Mouse (Mus musculus): ENCODE results near the gene Eif3g.

DNA sequence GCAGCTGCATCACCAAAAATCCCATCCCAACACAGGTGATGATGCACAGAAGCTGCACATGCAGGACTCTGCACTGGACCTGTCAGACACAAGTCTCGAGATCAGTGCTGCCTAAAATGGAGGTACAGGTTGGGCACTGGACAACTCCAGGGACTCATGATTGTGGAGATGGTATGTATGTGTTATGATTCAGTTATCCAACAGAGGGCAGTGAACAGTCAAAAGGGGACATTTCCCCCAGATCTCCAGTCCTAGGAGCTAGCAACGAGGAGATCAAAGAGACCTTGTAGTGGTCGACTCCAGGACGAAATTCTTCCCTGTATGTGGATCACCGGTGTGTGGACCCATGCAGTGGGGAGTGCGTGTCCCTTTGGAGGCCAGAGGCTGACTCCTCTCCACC, 38.5 kb downstream of the Eif3g start:
- TF ChIP-seq POLR2A (IDR thresholded peaks at IDR 0.05; ENCODE audit: low read depth, low read length) (no peak), USF1 (IDR thresholded peaks at IDR 0.05; ENCODE audit: low read depth, low read length) (no peak), CTCF (conservative IDR thresholded peaks at IDR 0.05 in 1 of 2, IDR thresholded peaks at IDR 0.05 in 1 of 2; ENCODE audit: low read depth in 2 of 2, low read length in 2 of 2) (peak in 1 of 2 experiments; percentile 50; a peak in 2 of 4 replicates), ETS1 (conservative IDR thresholded peaks at IDR 0.05; ENCODE audit: low read depth, low read length) (no peak)
